Mouse (Mus musculus) stomach, postnatal 0 days (tissue): ENCODE measurements around the gene Tenm4.

Source experiments
- CTCF ChIP-seq: IDR thresholded peaks from 2 replicates; pipeline ENCODE4 v1.5.1; 2016; ENCODE audit warnings: antibody characterized with exemption, low read depth, mild to moderate bottlenecking, moderate library complexity
- EP300 ChIP-seq: optimal IDR thresholded peaks from 2 replicates; pipeline ENCODE3; 2016; ENCODE audit warnings: antibody characterized with exemption

DNA sequence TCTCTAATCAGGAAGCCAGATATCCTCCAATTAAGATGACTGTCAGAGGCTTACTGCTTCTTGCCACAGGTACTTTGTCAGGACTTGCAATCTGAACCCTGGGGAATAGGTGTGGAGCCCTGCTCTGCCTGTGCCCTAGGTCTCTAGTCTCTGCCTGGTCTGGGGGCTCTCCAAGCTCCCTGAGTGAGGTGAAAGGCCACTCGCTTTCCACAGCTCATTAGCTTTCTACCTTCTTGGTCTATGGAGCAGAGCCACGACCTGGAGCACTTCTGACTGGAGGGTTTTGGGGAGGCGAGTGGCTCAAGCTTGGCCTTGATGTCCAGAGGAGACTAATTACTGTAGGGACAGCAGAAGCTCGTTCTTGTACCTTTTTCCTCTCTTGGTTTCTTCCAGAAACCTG is 617.1 kb downstream of the Tenm4 start:
- no peak for TF ChIP-seq CTCF
- no peak for TF ChIP-seq EP300
